Comparison of ENCODE assay signal across 27 mouse cellular contexts in genomic region chr4:106818332-106818731, GRCm38 (mm10). TPM values are rescaled to one million over a fixed set of nuclear protein-coding genes. Genes with fewer than 3 reads are reported as not detected.
A peak's percentile ranks its signal among the peaks of the same experiment; 100 is the strongest.
DNase-seq lines count a peak whose midpoint lies in the region; ATAC-seq and TF ChIP-seq lines count a peak whose summit lies in the region.
"Had no signal": no experiment of that assay in that cellular context is flagged by ENCODE, and none has a peak within 500 bp of the region (broad histone marks: within the 10 kb centered on the region; RNA-seq: fewer than 3 reads in every experiment).

No protein-coding gene starts in this region.

- no peaks in the 10 kb centered on the region; the same call in 1 of the 2 replicates for H3K4me1 ChIP-seq in testis, adult 2 months (ENCODE audit: control insufficient read depth, insufficient read depth, low read length)
- peaks cover 4% of the 10 kb centered on the region; the same call in 1 of the 2 replicates for H3K4me1 ChIP-seq in intestine, embryonic 15.5 days (replicated peaks)

- DNase-seq in adrenal gland, adult (ENCODE audit: inconsistent age in 2 of 2, low spot score in 1 of 2), result peak; percentile 46 to 58
- no peak for DNase-seq in adrenal gland, postnatal 25 days
- peak; percentile 34 for DNase-seq in adrenal gland, postnatal 10 days
- DNase-seq in adrenal gland, adult 18-20 months (ENCODE audit: low spot score in 2 of 2), result no peak
- DNase-seq in testis, postnatal 10 days (ENCODE audit: low spot score), result no peak
- DNase-seq in testis, postnatal 14 days (ENCODE audit: low spot score), result peak; percentile 45
- DNase-seq: B cell, adult 2 months; cerebellum, adult 11 months; cerebellum, adult 18-20 months; cerebellum, adult 8-10 months; cerebellum, adult 9-11 months; cerebellum, postnatal 14 days; cerebellum, postnatal 36 days; embryo, embryonic 11 days had no signal

- no peaks in the 10 kb centered on the region for H3K9me3 ChIP-seq in intestine, embryonic 15.5 days
- H3K9me3 ChIP-seq: embryonic facial prominence, embryonic 13.5 days; embryonic facial prominence, embryonic 15.5 days; forebrain, embryonic 10.5 days; forebrain, embryonic 12.5 days had no signal

- no peak overlapping the region for H3K4me3 ChIP-seq in testis, adult 2 months (ENCODE audit: control insufficient read depth, low read depth, low read length)
- H3K4me3 ChIP-seq in intestine, embryonic 15.5 days (replicated peaks), result no peak overlapping the region
- H3K4me3 ChIP-seq: embryonic facial prominence, embryonic 13.5 days; embryonic facial prominence, embryonic 15.5 days; erythroblast, embryonic 14.5 days; forebrain, embryonic 10.5 days; forebrain, embryonic 12.5 days had no signal

- no peaks in the 10 kb centered on the region for H3K27me3 ChIP-seq in testis, adult 2 months (ENCODE audit: control insufficient read depth, insufficient read depth, low read length)
- H3K27me3 ChIP-seq in intestine, embryonic 15.5 days (replicated peaks), result no peaks in the 10 kb centered on the region
- H3K27me3 ChIP-seq: embryonic facial prominence, embryonic 13.5 days; embryonic facial prominence, embryonic 15.5 days; Patski had no signal

- no peak for TF ChIP-seq CTCF in testis, adult 2 months (IDR thresholded peaks at IDR 0.05; ENCODE audit: control insufficient read depth, insufficient read depth, insufficient replicate concordance, low read depth, low read length)

- H3K4me2 ChIP-seq in intestine, embryonic 15.5 days (replicated peaks), result no peak overlapping the region
- H3K4me2 ChIP-seq: embryonic facial prominence, embryonic 13.5 days; embryonic facial prominence, embryonic 15.5 days; forebrain, embryonic 12.5 days had no signal

- no peak for ATAC-seq in intestine, embryonic 15.5 days
- ATAC-seq: activated CD4-positive, CD25-positive, alpha-beta regulatory T cell, adult 4 months; CD4-positive, CD25-positive, alpha-beta regulatory T cell, adult 4 months; forebrain, embryonic 14.5 days; forebrain, embryonic 16.5 days; Patski had no signal

- 65% methylated on average over 6 of the region's 6 CpGs for WGBS in intestine, embryonic 15.5 days

- H3K9ac ChIP-seq in intestine, embryonic 15.5 days, result no peak overlapping the region
- H3K9ac ChIP-seq: embryonic facial prominence, embryonic 13.5 days; embryonic facial prominence, embryonic 15.5 days; forebrain, embryonic 12.5 days had no signal

- peak overlapping the region; percentile 57; the same call in 1 of the 2 replicates for H3K27ac ChIP-seq in testis, adult 2 months (ENCODE audit: control insufficient read depth, insufficient read depth, low read depth, low read length)
- no peak overlapping the region for H3K27ac ChIP-seq in intestine, embryonic 15.5 days
- H3K27ac ChIP-seq: embryonic facial prominence, embryonic 13.5 days; embryonic facial prominence, embryonic 15.5 days; forebrain, embryonic 10.5 days; forebrain, embryonic 12.5 days had no signal

- no peaks in the 10 kb centered on the region for H3K36me3 ChIP-seq in testis, adult 2 months (ENCODE audit: control insufficient read depth, insufficient read depth, low read length)
- H3K36me3 ChIP-seq in intestine, embryonic 15.5 days, result no peaks in the 10 kb centered on the region
- H3K36me3 ChIP-seq: embryonic facial prominence, embryonic 13.5 days; embryonic facial prominence, embryonic 15.5 days; forebrain, embryonic 10.5 days; forebrain, embryonic 12.5 days; G1E had no signal

- no peak for TF ChIP-seq POLR2A in testis, adult 2 months (IDR thresholded peaks at IDR 0.05; ENCODE audit: control insufficient read depth, low read depth, low read length)

RNA-seq across cellular contexts. Expression of gene Acot11, which starts 13.5 kb away (rescaled TPM):
- 32.5 and 50.9 TPM in 2 replicates for total RNA-seq in adrenal gland, postnatal 25 days (2021)
- total RNA-seq in adrenal gland, postnatal 10 days (2021), result 10 to 100 TPM; 35.1 to 37.9 TPM
- 100 to 1,000 TPM in 1 of 2 experiments, 10 to 100 TPM in 1; 99.8 to 239 TPM for total RNA-seq in adrenal gland, adult 18-20 months (2021)
- 0.93 and 1.0 TPM in 2 replicates for polyA plus RNA-seq in testis, adult 2 months (2012; rRNA removed)
- polyA plus RNA-seq in intestine, embryonic 15.5 days (2015; fragmentation: Nextera tagmentation; extraction: Ambion mirVana), result 12.2 and 14.1 TPM in 2 replicates

Comparison
In these comparisons a context has a peak if more than half of its experiments do, and no peak if none do; other contexts are left out.
1. DNase-seq: peak in adrenal gland, adult (2 of 2), adrenal gland, postnatal 10 days (single experiment) and testis, postnatal 14 days (single experiment); none in adrenal gland, postnatal 25 days (single experiment), adrenal gland, adult 18-20 months (0 of 2) and testis, postnatal 10 days (single experiment).